Mouse (Mus musculus): ENCODE results near the gene Abhd16a. TPM values are rescaled to one million over a fixed set of nuclear protein-coding genes. Genes with fewer than 3 reads are reported as not detected.

Abhd16a gene
- polyA plus RNA-seq, 1 experiment from 2014 or later, result 82.3 TPM

DNA sequence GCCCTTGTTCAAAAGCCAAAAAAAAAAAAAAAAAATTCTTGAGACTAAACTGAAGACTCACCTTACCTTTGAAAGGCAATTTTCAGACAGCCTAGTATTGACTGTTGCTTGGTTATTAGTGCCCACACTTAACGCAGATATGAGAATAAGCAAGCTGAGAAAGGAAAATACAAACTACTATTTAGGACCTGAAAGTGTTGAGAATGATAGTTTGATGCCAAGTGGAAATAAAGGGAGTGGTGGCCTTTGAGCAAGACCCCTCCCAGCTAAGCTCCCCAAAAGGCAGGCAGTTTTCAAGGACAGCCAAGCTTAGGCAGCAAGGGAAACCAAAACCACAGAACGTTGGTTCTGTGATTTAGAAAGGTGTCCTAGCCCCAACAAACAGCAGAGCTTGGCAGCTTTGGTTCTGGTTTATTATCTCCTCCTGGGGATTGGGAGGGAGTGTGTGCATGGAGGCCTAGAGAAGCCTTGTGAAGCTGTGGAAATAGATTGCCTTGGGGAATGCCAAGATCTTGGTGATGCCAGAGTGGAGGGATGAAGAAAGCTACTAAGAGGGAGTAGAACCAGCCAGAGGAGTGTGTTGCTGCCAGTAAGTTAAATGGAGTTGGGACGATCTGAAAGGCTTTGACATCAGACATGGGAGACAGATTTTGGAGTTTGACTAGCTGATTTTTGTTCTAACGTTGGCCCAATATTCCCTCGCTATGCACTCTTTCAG is 59.0 kb downstream of the Abhd16a start:
- no peak overlapping the region for H3K27ac ChIP-seq (ENCODE audit: low read depth, low read length)

DNA sequence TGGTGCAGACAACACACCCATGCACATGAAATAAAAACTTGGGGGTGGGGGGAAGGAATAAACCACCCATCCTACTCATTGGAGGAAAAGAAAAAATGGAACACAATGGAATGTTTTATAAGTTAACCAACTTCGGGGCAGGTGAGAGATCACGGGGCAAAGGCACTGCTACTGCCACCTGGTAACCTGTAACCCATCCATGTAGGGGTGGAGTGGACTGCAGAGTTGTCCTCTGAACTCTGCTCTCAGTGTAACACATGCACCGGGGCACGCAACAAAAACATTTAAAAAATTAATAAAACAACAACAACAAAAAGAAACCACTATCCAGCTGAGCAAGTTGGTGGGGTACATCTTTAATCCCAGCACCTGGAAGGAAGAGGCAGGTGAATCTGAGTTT is 63.1 kb downstream of the Abhd16a start:
- Histone ChIP-seq H3K4me3 (ENCODE audit: low read depth, low read length) (no peak overlapping the region), H3K9ac (replicated peaks; ENCODE audit: low read depth, low read length) (no peak overlapping the region), H3K27ac (ENCODE audit: low read depth, low read length) (no peak overlapping the region), H3K4me1 (ENCODE audit: control insufficient read depth, insufficient read depth, low read length) (no peaks in the 10 kb centered on the region), H3K4me2 (ENCODE audit: low read depth, low read length) (no peak overlapping the region), H3K27me3 (ENCODE audit: control insufficient read depth, insufficient read depth, low read length) (no peaks in the 10 kb centered on the region), H3K9me3 (ENCODE audit: control insufficient read depth, low read length) (no peaks in the 10 kb centered on the region), H3K36me3 (ENCODE audit: control insufficient read depth, insufficient read depth, low read length) (peaks cover 95% of the 10 kb centered on the region)
- whole genome bisulfite sequencing, result 96% methylated on average over 4 of the region's 4 CpGs
- no peak for ATAC-seq (ENCODE audit: low read depth)

More for the DNA sequence above, 59.0 kb downstream of the Abhd16a start:
- 73% methylated on average over 5 of the region's 5 CpGs for WGBS
- Histone ChIP-seq H3K4me2 (ENCODE audit: low read depth, low read length) (no peak overlapping the region), H3K4me3 (ENCODE audit: low read depth, low read length) (no peak overlapping the region), H3K36me3 (ENCODE audit: control insufficient read depth, insufficient read depth, low read length) (peaks cover 95% of the 10 kb centered on the region), H3K9ac (replicated peaks; ENCODE audit: low read depth, low read length) (no peak overlapping the region), H3K27me3 (ENCODE audit: control insufficient read depth, insufficient read depth, low read length) (no peaks in the 10 kb centered on the region), H3K9me3 (ENCODE audit: control insufficient read depth, low read length) (no peaks in the 10 kb centered on the region), H3K4me1 (ENCODE audit: control insufficient read depth, insufficient read depth, low read length) (no peaks in the 10 kb centered on the region)
- ATAC-seq (ENCODE audit: low read depth), result no peak

Other genes with a start within 250 kb of the Abhd16a start
- 46.2 and 57.7 TPM in 2 replicates for gene Skiv2l, start 239.1 kb upstream of the Abhd16a start, polyA plus RNA-seq (2014; fragmentation: Nextera tagmentation; extraction: Ambion mirVana)
- gene Nelfe, start 238.9 kb upstream of the Abhd16a start, polyA plus RNA-seq (2014; fragmentation: Nextera tagmentation; extraction: Ambion mirVana), result 78.3 and 78.9 TPM in 2 replicates
- gene Cfb, start 226.7 kb upstream of the Abhd16a start, polyA plus RNA-seq (2014; fragmentation: Nextera tagmentation; extraction: Ambion mirVana), result 1.3 and 2.0 TPM in 2 replicates
- gene Zbtb12, start 209.8 kb upstream of the Abhd16a start, polyA plus RNA-seq (2014; fragmentation: Nextera tagmentation; extraction: Ambion mirVana), result 2.2 and 2.3 TPM in 2 replicates
- not detected in 2 replicates for gene Gm20547, start 207.2 kb upstream of the Abhd16a start, polyA plus RNA-seq (2014; fragmentation: Nextera tagmentation; extraction: Ambion mirVana)
- 1.5 and 2.1 TPM in 2 replicates for gene C2, start 191.0 kb upstream of the Abhd16a start, polyA plus RNA-seq (2014; fragmentation: Nextera tagmentation; extraction: Ambion mirVana)
- 78.1 and 86.8 TPM in 2 replicates for gene Ehmt2, start 190.8 kb upstream of the Abhd16a start, polyA plus RNA-seq (2014; fragmentation: Nextera tagmentation; extraction: Ambion mirVana)
- not detected in 2 replicates for gene Slc44a4, start 174.8 kb upstream of the Abhd16a start, polyA plus RNA-seq (2014; fragmentation: Nextera tagmentation; extraction: Ambion mirVana)
- 27.4 and 30.1 TPM in 2 replicates for gene Neu1, start 158.0 kb upstream of the Abhd16a start, polyA plus RNA-seq (2014; fragmentation: Nextera tagmentation; extraction: Ambion mirVana)
- gene Hspa1b, start 130.0 kb upstream of the Abhd16a start, polyA plus RNA-seq (2014; fragmentation: Nextera tagmentation; extraction: Ambion mirVana), result 0.27 and 0.35 TPM in 2 replicates
- not detected in 2 replicates for gene Gm20481, start 119.4 kb upstream of the Abhd16a start, polyA plus RNA-seq (2014; fragmentation: Nextera tagmentation; extraction: Ambion mirVana)
- gene Hspa1a, start 117.1 kb upstream of the Abhd16a start, polyA plus RNA-seq (2014; fragmentation: Nextera tagmentation; extraction: Ambion mirVana), result 7.0 and 7.6 TPM in 2 replicates
- 1.6 and 2.8 TPM in 2 replicates for gene Hspa1l, start 116.6 kb upstream of the Abhd16a start, polyA plus RNA-seq (2014; fragmentation: Nextera tagmentation; extraction: Ambion mirVana)
- 89.1 and 89.5 TPM in 2 replicates for gene Lsm2, start 107.4 kb upstream of the Abhd16a start, polyA plus RNA-seq (2014; fragmentation: Nextera tagmentation; extraction: Ambion mirVana)
- 51.4 and 56.9 TPM in 2 replicates for gene Vars, start 88.3 kb upstream of the Abhd16a start, polyA plus RNA-seq (2014; fragmentation: Nextera tagmentation; extraction: Ambion mirVana)
- gene Vwa7, start 72.7 kb upstream of the Abhd16a start, polyA plus RNA-seq (2014; fragmentation: Nextera tagmentation; extraction: Ambion mirVana), result 0.11 and 0.15 TPM in 2 replicates
- 2.1 and 2.2 TPM in 2 replicates for gene Sapcd1, start 61.2 kb upstream of the Abhd16a start, polyA plus RNA-seq (2014; fragmentation: Nextera tagmentation; extraction: Ambion mirVana)
- 1.9 and 2.2 TPM in 2 replicates for gene Msh5, start 42.5 kb upstream of the Abhd16a start, polyA plus RNA-seq (2014; fragmentation: Nextera tagmentation; extraction: Ambion mirVana)
- 13.3 and 37.0 TPM in 2 replicates for gene Clic1, start 39.3 kb upstream of the Abhd16a start, polyA plus RNA-seq (2014; fragmentation: Nextera tagmentation; extraction: Ambion mirVana)
- 269 and 303 TPM in 2 replicates for gene Ddah2, start 30.2 kb upstream of the Abhd16a start, polyA plus RNA-seq (2014; fragmentation: Nextera tagmentation; extraction: Ambion mirVana)
- not detected in 2 replicates for gene Ly6g6c, start 23.9 kb upstream of the Abhd16a start, polyA plus RNA-seq (2014; fragmentation: Nextera tagmentation; extraction: Ambion mirVana)
- 0.12 and 0.15 TPM in 2 replicates for gene Mpig6b, start 23.1 kb upstream of the Abhd16a start, polyA plus RNA-seq (2014; fragmentation: Nextera tagmentation; extraction: Ambion mirVana)
- 0.46 and 0.66 TPM in 2 replicates for gene Ly6g6e, start 12.4 kb upstream of the Abhd16a start, polyA plus RNA-seq (2014; fragmentation: Nextera tagmentation; extraction: Ambion mirVana)
- gene Ly6g6d, start 11.2 kb upstream of the Abhd16a start, polyA plus RNA-seq (2014; fragmentation: Nextera tagmentation; extraction: Ambion mirVana), result 0.84 and 1.8 TPM in 2 replicates
- gene Ly6g6f, start 3.7 kb upstream of the Abhd16a start, polyA plus RNA-seq (2014; fragmentation: Nextera tagmentation; extraction: Ambion mirVana), result 0.23 TPM in 1 of 2 replicates, not detected in the other
- not detected in 2 replicates for gene Ly6g5c, start 19.0 kb downstream of the Abhd16a start, polyA plus RNA-seq (2014; fragmentation: Nextera tagmentation; extraction: Ambion mirVana)
- gene Ly6g5b, start 26.2 kb downstream of the Abhd16a start, polyA plus RNA-seq (2014; fragmentation: Nextera tagmentation; extraction: Ambion mirVana), result 0.52 and 0.92 TPM in 2 replicates
- 22.2 and 23.7 TPM in 2 replicates for gene Gpank1, start 32.2 kb downstream of the Abhd16a start, polyA plus RNA-seq (2014; fragmentation: Nextera tagmentation; extraction: Ambion mirVana)
- gene Csnk2b, start 32.8 kb downstream of the Abhd16a start, polyA plus RNA-seq (2014; fragmentation: Nextera tagmentation; extraction: Ambion mirVana), result 361 and 363 TPM in 2 replicates
- 8.1 and 9.7 TPM in 2 replicates for gene D17H6S53E, start 37.1 kb downstream of the Abhd16a start, polyA plus RNA-seq (2014; fragmentation: Nextera tagmentation; extraction: Ambion mirVana)
- gene Apom, start 42.8 kb downstream of the Abhd16a start, polyA plus RNA-seq (2014; fragmentation: Nextera tagmentation; extraction: Ambion mirVana), result 0.75 and 0.89 TPM in 2 replicates
- 88.3 and 102 TPM in 2 replicates for gene Bag6, start 45.9 kb downstream of the Abhd16a start, polyA plus RNA-seq (2014; fragmentation: Nextera tagmentation; extraction: Ambion mirVana)
- gene Prrc2a, start 75.6 kb downstream of the Abhd16a start, polyA plus RNA-seq (2014; fragmentation: Nextera tagmentation; extraction: Ambion mirVana), result 181 and 195 TPM in 2 replicates
- gene Aif1, start 86.8 kb downstream of the Abhd16a start, polyA plus RNA-seq (2014; fragmentation: Nextera tagmentation; extraction: Ambion mirVana), result 6.7 and 10.7 TPM in 2 replicates
- 3.7 and 8.8 TPM in 2 replicates for gene Lst1, start 99.2 kb downstream of the Abhd16a start, polyA plus RNA-seq (2014; fragmentation: Nextera tagmentation; extraction: Ambion mirVana)
- 0.31 and 0.62 TPM in 2 replicates for gene Ltb, start 105.2 kb downstream of the Abhd16a start, polyA plus RNA-seq (2014; fragmentation: Nextera tagmentation; extraction: Ambion mirVana)
- gene Tnf, start 112.7 kb downstream of the Abhd16a start, polyA plus RNA-seq (2014; fragmentation: Nextera tagmentation; extraction: Ambion mirVana), result not detected in 2 replicates
- gene Lta, start 116.1 kb downstream of the Abhd16a start, polyA plus RNA-seq (2014; fragmentation: Nextera tagmentation; extraction: Ambion mirVana), result 0.24 and 0.26 TPM in 2 replicates
- 0.44 TPM in 1 of 2 replicates, not detected in the other for gene Gm16181, start 131.6 kb downstream of the Abhd16a start, polyA plus RNA-seq (2014; fragmentation: Nextera tagmentation; extraction: Ambion mirVana)
- 118 and 154 TPM in 2 replicates for gene Atp6v1g2, start 144.4 kb downstream of the Abhd16a start, polyA plus RNA-seq (2014; fragmentation: Nextera tagmentation; extraction: Ambion mirVana)
- gene Nfkbil1, start 146.5 kb downstream of the Abhd16a start, polyA plus RNA-seq (2014; fragmentation: Nextera tagmentation; extraction: Ambion mirVana), result 3.4 and 4.3 TPM in 2 replicates
- 373 and 383 TPM in 2 replicates for gene Ddx39b, start 152.5 kb downstream of the Abhd16a start, polyA plus RNA-seq (2014; fragmentation: Nextera tagmentation; extraction: Ambion mirVana)
- gene H2-D1, start 173.5 kb downstream of the Abhd16a start, polyA plus RNA-seq (2014; fragmentation: Nextera tagmentation; extraction: Ambion mirVana), result 99.9 and 111 TPM in 2 replicates
- 0.48 TPM in 1 of 2 replicates, not detected in the other for gene H2-Q1, start 231.1 kb downstream of the Abhd16a start, polyA plus RNA-seq (2014; fragmentation: Nextera tagmentation; extraction: Ambion mirVana)